Mouse (Mus musculus): ENCODE results near the gene Krtap19-9b. TPM values are rescaled to one million over a fixed set of nuclear protein-coding genes. Genes with fewer than 3 reads are reported as not detected.

The Krtap19-9b gene
- not detected in 2 replicates for polyA plus RNA-seq (2015; fragmentation: Nextera tagmentation; extraction: Ambion mirVana)

GRCm38 (mm10) chr16:88932165-88932564 is at the start of gene Krtap19-9b:
Gene Krtap19-9b (minus strand): TSS chr16:88932265.

GRCm38 (mm10) chr16:88962773-88963172 is 30.7 kb upstream of the Krtap19-9b start, which contains the start of gene Krtap16-3:
Gene Krtap16-3 (minus strand): TSS chr16:88962873.

GRCm38 (mm10) chr16:88896357-88896756 is 35.7 kb downstream of the Krtap19-9b start, which contains the start of gene Krtap19-5:
Gene Krtap19-5 (minus strand): TSS chr16:88896457.

DNA sequence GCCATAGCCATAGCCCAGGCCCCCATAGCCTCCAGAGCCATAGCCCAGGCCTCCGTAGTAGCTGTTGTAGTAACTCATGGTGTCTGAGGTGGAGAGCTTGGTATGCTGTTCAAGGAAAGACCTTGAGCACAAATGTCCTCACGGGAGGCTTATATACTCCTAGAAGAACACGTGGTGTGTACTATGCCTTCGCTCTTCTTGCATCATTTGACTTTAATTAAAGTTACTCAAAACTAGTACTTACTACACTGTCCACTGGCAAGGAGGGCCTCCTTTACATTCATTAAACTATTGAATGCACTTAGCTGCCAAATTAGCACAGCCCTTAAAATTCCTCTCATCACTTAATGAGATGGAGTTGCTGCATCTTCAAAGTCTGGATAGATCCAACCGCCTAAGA is 47.1 kb downstream of the Krtap19-9b start, which contains the start of gene Krtap19-4:
Gene Krtap19-4, minus strand, starts transcription at position 101 of the 400 bp plus-strand sequence.

Other genes starting within 250 kb of the Krtap19-9b start
- gene 2310061N02Rik, start 224.3 kb downstream of the Krtap19-9b start, polyA plus RNA-seq (2015; fragmentation: Nextera tagmentation; extraction: Ambion mirVana), result not detected in 2 replicates
- not detected in 2 replicates for gene Krtap13-1, start 203.4 kb downstream of the Krtap19-9b start, polyA plus RNA-seq (2015; fragmentation: Nextera tagmentation; extraction: Ambion mirVana)
- gene Krtap13, start 180.6 kb downstream of the Krtap19-9b start, polyA plus RNA-seq (2015; fragmentation: Nextera tagmentation; extraction: Ambion mirVana), result not detected in 2 replicates
- not detected in 2 replicates for gene 2310034C09Rik, start 173.4 kb downstream of the Krtap19-9b start, polyA plus RNA-seq (2015; fragmentation: Nextera tagmentation; extraction: Ambion mirVana)
- gene 2310057N15Rik, start 158.1 kb downstream of the Krtap19-9b start, polyA plus RNA-seq (2015; fragmentation: Nextera tagmentation; extraction: Ambion mirVana), result not detected in 2 replicates
- gene Gm5965, start 154.4 kb downstream of the Krtap19-9b start, polyA plus RNA-seq (2015; fragmentation: Nextera tagmentation; extraction: Ambion mirVana), result not detected in 2 replicates
- not detected in 2 replicates for gene Gm20741, start 120.0 kb downstream of the Krtap19-9b start, polyA plus RNA-seq (2015; fragmentation: Nextera tagmentation; extraction: Ambion mirVana)
- not detected in 2 replicates for gene Krtap15, start 112.0 kb downstream of the Krtap19-9b start, polyA plus RNA-seq (2015; fragmentation: Nextera tagmentation; extraction: Ambion mirVana)
- gene Krtap14, start 106.1 kb downstream of the Krtap19-9b start, polyA plus RNA-seq (2015; fragmentation: Nextera tagmentation; extraction: Ambion mirVana), result not detected in 2 replicates
- gene Krtap19-1, start 62.9 kb downstream of the Krtap19-9b start, polyA plus RNA-seq (2015; fragmentation: Nextera tagmentation; extraction: Ambion mirVana), result not detected in 2 replicates
- not detected in 2 replicates for gene Krtap19-2, start 58.0 kb downstream of the Krtap19-9b start, polyA plus RNA-seq (2015; fragmentation: Nextera tagmentation; extraction: Ambion mirVana)
- gene Krtap19-3, start 54.2 kb downstream of the Krtap19-9b start, polyA plus RNA-seq (2015; fragmentation: Nextera tagmentation; extraction: Ambion mirVana), result not detected in 2 replicates
- not detected in 2 replicates for gene Krtap19-4, start 47.2 kb downstream of the Krtap19-9b start, polyA plus RNA-seq (2015; fragmentation: Nextera tagmentation; extraction: Ambion mirVana)
- not detected in 2 replicates for gene Krtap19-5, start 35.8 kb downstream of the Krtap19-9b start, polyA plus RNA-seq (2015; fragmentation: Nextera tagmentation; extraction: Ambion mirVana)
- gene Krtap16-3, start 30.6 kb upstream of the Krtap19-9b start, polyA plus RNA-seq (2015; fragmentation: Nextera tagmentation; extraction: Ambion mirVana), result not detected in 2 replicates
- gene Krtap22-2, start 78.5 kb upstream of the Krtap19-9b start, polyA plus RNA-seq (2015; fragmentation: Nextera tagmentation; extraction: Ambion mirVana), result not detected in 2 replicates
- gene Gm10229, start 83.0 kb upstream of the Krtap19-9b start, polyA plus RNA-seq (2015; fragmentation: Nextera tagmentation; extraction: Ambion mirVana), result not detected in 2 replicates
- gene Krtap6-1, start 99.4 kb upstream of the Krtap19-9b start, polyA plus RNA-seq (2015; fragmentation: Nextera tagmentation; extraction: Ambion mirVana), result not detected in 2 replicates
- gene Gm10228, start 109.2 kb upstream of the Krtap19-9b start, polyA plus RNA-seq (2015; fragmentation: Nextera tagmentation; extraction: Ambion mirVana), result not detected in 2 replicates
- not detected in 2 replicates for gene Krtap6-5, start 115.6 kb upstream of the Krtap19-9b start, polyA plus RNA-seq (2015; fragmentation: Nextera tagmentation; extraction: Ambion mirVana)
- not detected in 2 replicates for gene 1110025L11Rik, start 131.7 kb upstream of the Krtap19-9b start, polyA plus RNA-seq (2015; fragmentation: Nextera tagmentation; extraction: Ambion mirVana)
- gene Krtap6-3, start 151.8 kb upstream of the Krtap19-9b start, polyA plus RNA-seq (2015; fragmentation: Nextera tagmentation; extraction: Ambion mirVana), result not detected in 2 replicates
- not detected in 2 replicates for gene Gm6358, start 208.6 kb upstream of the Krtap19-9b start, polyA plus RNA-seq (2015; fragmentation: Nextera tagmentation; extraction: Ambion mirVana)
- not detected in 2 replicates for gene Gm10061, start 218.8 kb upstream of the Krtap19-9b start, polyA plus RNA-seq (2015; fragmentation: Nextera tagmentation; extraction: Ambion mirVana)
- not detected in 2 replicates for gene Gm9789, start 225.7 kb upstream of the Krtap19-9b start, polyA plus RNA-seq (2015; fragmentation: Nextera tagmentation; extraction: Ambion mirVana)
- not detected in 2 replicates for gene Gm7735, start 237.2 kb upstream of the Krtap19-9b start, polyA plus RNA-seq (2015; fragmentation: Nextera tagmentation; extraction: Ambion mirVana)
- gene 1110057P08Rik, start 242.5 kb upstream of the Krtap19-9b start, polyA plus RNA-seq (2015; fragmentation: Nextera tagmentation; extraction: Ambion mirVana), result not detected in 2 replicates